Mouse (Mus musculus): ENCODE results near the gene Cldn15.
A peak's percentile ranks its signal among the peaks of the same experiment; 100 is the strongest.
"Not testable (repeated sequence)": the region's sequence is repeated elsewhere in the genome, so short reads cannot be mapped to it uniquely, and the experiment has no call there.

Gene Cldn15

DNA sequence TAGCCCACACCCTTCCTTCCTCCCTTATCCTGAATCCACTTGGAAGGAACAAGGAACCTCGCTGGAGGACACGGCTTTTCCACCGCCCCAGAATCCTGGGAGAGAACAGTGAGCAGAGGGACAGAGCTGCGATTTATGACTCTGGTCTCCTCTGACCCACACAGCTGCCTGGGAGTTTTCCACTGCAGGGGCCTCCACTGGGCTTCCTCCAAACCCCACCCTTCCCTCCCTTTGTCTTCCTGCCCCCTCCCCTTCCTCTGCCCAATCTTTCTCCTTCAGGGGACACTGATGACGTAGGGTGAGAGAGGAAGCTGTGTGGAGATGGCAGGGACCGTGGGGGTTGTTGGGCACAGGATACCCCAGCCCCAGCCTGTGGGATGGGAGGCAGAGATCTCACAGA, at the start of gene Cldn15:
Gene Cldn15, plus strand, starts transcription at position 286 of the 400 bp plus-strand sequence.
- DNase-seq (ENCODE audit: low read depth): no peak

DNA sequence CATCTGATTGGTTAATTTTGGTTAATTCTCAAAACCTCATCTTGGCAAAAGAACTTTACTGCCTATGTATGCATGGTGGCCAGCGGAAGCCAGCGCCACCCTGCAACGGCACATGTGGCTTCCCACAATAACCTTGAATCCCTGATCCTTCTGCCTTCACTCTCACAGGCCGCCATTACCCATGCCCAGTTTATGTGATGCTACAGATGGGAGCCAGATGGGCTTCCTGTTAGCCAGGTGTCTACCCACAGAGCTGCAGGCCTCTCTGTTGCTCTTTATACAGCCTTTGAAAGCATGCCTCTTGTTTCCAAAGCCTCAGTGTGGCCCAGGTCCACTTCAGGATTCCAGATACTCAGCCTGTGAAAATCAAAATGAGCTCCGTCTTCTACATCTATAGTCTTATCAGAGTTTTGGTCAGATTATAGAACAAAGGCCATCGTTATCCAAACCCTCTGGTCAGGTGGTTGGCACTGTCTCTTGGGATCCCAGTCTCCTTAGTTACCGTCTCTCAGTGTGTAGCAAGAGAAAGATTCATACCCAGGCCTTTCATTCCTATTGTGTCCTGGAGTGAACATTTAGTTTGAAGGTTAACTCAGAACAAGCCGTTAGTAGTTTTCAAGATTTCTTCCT, 48.7 kb upstream of the Cldn15 start:
- DNase-seq (ENCODE audit: low read depth): no peak

DNA sequence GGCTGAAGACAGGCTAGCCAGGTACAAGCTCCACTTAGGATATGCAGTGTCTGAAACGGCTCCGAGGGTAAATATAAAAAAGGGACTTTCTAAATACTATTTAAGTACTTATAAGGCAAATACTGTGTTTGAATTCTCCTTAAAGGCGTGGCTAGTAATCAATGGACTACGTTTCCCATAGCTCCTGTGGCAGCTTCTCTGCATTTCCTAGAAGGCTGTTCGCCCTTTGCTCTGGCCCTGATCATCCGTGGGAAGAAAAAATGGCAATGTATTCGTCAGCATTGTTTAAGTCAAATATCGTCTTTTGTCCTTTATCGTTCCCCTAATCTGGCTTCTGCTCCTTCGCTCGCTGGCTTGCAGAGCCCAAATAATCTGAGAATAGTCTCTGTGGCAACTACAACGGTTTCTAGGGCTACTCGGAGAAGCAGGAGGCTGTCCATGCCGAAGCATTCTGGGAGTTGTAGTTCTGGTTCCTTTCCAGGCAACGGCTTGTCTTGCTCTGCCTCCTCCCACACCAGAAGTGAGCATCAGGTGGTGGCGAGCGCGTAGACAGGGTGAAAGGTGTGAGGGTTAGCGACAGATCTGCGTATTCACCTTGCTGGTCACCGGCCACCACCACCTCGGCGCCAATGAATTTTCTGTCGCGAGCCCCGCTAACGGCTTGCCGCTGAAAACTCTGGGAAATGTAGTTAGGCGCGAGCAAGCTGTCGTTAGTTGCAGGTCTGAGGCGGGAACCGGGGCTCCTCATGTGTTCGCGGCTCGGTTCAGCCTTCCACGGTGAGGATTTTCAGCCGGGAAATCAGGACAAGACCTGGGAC, 47.6 kb upstream of the Cldn15 start:
- peak; percentile 92 for DNase-seq (ENCODE audit: low read depth)

DNA sequence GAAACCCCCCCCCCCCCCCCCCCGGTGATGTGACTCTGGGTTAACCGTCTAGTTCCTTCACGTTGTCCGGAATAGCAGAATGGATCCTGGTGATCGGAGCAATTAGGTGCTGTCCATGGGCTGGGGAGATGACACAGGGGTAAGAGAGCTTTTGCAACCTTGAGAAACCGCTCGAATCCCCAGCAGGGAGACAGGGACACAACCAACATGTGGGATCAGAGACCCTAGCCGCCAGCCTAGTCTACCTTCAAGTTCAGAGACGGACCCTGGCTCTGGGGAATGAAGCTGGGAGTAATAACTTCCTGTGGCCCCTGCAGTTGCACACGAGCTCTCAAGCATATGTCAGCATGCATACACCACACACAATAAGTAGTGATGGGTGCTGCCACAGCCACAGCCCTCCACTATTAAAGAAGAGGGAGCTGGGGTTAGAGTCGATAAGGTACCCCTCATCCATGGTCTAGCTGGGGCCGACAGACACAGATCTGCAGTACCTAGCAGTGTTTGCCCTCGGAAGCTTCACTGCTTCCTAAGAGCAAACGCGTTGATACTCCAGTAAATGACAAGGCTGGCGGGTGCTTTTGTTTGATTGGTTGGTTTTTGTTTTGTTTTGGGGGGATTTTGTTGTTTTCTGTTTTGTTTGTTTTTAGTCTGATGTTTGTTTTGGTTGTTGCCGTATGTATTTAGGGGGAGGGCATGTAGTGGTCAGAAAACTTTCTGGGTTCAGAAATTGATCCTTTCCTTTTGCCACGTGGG, 46.7 kb upstream of the Cldn15 start:
- peak; percentile 37 for DNase-seq (ENCODE audit: low read depth)

DNA sequence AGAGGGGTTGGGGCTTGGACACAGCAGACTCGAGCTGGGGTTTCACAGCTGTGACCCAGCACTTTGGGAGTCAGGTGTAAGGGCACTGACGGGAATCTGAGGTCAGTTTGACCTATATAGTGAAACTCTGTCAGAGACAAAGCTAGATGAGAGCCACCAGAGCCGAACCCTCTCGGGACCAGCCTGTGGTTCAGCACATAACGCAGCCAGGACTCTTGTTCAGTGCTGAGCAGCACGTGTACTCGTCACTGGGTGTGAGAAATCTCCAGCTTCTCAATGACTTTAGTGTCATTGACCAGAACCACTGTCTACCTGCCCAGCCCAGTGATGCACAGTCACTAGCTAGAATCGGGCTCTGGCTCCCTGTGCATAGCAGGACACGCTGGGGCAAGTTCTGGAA, 43.6 kb upstream of the Cldn15 start:
- DNase-seq (ENCODE audit: low read depth): no peak

DNA sequence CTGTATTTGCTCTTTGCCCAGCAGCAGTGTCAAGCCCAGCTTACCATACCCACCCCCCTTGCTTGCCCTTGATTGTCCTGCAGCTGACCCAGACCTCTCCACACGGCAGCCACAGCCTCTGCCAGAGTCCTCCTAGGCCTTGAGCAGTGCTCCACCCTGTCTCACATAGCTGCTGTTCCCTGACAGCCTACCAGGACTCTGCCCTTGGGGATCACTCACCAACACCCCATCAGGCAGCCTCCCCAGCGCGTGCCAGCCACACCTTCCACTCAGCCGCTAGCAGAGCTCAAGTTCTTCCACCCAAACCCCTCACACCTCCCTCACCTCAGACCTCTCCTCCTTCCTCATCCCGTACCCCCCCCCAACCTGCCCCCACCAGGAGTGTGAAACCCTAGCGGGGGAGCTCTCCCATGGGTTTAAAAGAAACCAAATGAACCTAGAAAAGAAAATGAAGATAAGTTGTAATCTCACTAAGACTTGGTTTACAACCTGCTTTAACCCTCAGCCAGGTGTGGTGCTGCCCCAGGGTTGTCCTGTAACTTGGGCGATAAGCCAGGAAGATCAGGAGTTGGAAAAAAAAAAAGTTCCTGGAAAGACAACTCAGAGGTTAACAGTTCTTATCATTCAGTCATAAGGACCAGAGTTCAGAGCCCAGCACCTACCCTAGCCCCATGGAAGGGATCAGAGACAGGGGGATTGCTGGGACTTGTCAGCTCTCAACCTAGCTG, 42.5 kb upstream of the Cldn15 start:
- no peak for DNase-seq (ENCODE audit: low read depth)

DNA sequence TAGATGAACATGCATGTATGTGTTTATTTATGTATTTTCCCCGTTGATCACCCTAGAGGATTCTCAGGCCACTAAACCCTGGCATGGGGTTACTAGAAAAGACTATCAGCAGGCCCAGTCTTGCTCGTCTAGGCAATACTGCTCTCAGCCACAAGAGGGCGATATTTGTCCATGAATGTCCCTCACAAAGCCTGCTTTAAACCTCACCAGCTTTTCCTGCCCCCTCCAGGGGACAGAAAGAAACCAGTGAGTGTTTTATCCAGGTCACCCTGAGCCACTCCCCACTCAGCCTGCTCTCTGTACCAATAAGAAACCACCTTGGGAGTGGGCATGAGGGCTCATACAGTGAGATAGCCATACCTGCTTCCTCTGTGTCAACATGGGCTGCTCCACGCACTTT, 37.3 kb upstream of the Cldn15 start:
- DNase-seq (ENCODE audit: low read depth): peak; percentile 90

DNA sequence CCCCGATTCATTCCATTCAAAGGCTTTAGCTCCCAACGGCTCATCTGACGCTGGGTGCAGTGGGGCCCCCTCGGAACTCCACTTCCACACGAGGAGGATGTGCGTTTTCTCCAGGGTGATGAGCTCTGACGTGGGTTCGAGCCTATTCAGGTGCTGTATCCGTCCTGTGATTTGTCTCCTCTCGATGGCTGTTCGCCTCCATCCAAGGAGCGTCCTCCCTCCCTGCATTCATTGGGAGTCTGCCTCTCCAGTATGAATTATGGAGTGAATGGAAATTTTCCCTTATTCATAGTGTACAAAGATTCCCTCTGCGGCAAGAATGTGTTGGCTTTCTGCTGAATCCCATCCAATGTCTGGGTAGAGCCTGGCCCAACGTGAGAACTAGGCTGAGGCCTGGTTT, 34.5 kb upstream of the Cldn15 start:
- no peak for DNase-seq (ENCODE audit: low read depth)

DNA sequence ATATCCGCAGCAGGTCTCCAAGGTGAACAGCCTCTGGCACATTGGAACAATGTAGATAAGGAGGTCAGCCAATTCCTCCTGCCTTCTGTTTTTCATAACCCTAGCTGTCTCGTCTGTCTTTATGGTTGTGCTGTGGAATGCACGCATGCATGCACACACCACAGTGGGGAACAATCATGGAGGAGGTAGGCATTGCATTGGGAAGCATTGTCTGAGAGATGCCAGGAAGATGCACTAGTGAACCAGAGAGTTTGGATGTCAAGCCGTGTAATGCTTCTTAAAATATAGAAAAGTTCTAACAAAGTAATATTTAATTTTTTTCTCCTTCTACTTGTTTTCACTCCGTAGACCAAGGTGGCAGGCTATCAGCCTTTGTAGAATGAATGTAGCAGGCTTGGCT, 33.5 kb upstream of the Cldn15 start:
- DNase-seq (ENCODE audit: low read depth): no peak

DNA sequence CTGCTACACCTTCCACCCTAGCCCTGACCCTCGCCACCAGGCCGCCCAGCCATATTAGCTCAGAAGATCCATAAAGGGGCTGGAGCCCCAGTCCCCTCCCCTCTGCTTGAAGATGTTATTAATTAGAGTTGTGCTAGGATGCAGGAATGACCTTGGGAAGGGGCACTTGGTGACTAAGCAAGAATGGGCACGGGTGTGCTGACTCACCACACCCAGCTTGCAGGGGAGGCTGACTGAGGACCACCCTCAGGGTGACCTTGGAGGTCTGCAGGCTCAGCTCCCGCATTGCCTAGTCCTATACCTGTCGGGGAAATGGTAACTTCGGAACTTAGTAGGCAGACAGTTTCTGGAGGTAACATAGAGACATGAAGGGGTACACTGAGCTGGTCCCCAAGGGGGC, 32.5 kb upstream of the Cldn15 start:
- DNase-seq (ENCODE audit: low read depth): no peak

DNA sequence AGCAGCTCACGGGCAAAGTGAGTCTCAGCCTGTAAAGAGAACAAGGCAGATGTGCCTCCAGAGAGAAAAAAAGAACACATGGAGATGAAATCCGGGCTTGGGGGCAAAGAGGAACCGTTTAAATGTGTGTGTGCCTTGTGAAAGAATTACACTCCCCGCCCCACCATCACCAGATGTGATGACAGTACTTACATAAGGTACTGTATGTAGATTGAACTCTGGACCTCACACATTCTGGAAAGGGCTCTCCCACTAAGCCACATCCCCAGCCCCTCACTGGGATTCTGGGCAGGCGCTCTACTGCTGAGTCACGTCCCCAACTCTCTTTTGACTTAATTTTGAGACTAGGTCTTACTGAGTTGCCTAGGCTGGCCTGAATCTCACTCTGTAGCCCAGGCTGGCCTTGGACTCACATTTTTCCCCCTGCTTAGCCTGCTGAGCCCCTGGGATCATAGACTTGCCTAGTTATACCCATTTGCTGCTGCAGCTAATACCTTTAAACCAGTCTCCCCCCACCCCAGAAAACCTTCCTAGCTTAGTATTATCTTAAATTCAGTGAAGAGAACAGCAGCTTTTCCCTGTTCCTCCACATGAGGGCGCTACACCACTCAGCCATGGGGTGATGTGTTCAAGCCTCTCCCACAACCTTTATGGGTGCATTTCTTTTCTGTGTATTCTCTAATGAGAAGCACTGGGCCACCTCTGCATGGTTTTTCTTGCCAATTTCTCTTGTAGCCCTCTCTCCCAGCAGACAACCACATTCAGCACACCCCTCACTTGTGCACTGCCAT, 30.3 kb upstream of the Cldn15 start:
- peak; percentile 48 for DNase-seq (ENCODE audit: low read depth)

DNA sequence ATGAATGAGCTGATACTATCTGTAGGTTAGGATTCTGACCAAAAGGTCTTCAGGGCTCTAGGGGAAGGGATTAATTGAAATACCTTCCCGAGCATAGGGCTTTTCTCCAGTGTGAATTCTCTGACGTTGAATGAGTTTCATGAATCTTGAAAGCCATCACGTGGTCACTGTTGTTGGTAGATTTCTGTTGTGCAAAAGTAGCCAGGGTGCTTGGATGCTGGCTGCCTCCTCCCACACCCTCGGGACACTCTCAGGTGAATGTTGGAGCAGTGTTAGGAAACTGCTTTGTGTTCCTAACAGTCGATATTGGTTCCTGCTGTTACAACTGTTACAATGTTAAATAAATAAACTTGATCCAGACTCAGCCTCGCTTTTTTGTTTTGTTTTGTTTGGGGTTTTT, 29.7 kb upstream of the Cldn15 start:
- DNase-seq (ENCODE audit: low read depth): no peak

DNA sequence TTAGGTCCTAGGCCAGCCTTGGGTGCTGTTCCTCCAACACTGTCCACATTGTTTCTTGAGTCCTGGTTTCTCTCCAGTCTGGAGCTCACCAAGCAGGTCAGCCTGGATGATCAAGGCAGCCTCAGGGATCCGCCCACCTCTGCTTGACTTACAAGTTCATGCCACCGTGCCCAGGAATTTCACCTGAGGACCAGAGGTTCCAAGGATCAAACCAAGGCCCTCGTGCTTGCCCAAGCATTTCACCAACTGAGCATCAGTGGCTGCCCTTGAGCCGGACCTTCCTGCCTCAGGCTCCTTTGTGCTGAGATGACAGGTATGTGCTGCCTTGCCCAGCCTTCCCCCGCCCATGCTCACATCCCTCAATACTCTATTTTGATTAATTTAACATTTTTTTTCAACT, 28.8 kb upstream of the Cldn15 start:
- no peak for DNase-seq (ENCODE audit: low read depth)

DNA sequence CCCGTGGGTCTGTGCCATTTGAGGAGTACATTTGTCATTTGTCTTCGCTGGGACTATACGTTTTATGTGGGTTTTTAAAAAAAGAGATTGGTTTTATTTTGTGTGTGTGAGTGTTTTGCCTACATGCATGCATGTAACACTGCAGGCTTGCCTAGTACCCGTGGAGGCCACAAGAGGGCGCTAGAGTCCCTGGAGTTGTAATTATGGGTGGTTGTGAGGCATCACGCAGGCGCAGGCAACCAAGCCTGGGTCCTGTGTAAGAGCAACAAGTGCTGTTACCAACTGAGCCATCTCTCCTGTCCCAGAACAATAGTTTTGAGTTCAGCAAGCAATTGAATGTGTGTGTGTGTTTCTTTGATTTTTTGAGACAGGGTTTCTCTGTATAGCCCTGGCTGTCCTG, 27.1 kb upstream of the Cldn15 start:
- peak; percentile 57 for DNase-seq (ENCODE audit: low read depth)

DNA sequence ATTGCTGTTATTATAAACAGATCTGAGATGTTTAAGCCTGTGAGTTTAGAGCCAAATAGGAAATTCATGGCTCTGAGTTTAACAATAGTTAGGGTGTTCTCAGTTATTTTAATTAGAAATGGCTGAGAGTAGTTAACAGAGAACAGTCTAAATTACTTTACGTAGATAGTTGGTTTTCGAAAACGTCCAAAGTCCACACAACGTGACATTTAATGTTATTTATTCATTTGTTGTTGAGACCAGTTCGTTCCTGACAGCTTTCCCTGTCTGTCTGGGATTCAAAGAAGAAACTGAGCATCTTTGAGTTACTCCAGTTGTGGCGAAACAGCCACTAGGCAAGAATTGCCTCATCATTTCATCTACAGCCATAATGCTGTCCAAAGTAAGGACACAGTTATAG, 26.4 kb upstream of the Cldn15 start:
- DNase-seq (ENCODE audit: low read depth): not testable (repeated sequence)

DNA sequence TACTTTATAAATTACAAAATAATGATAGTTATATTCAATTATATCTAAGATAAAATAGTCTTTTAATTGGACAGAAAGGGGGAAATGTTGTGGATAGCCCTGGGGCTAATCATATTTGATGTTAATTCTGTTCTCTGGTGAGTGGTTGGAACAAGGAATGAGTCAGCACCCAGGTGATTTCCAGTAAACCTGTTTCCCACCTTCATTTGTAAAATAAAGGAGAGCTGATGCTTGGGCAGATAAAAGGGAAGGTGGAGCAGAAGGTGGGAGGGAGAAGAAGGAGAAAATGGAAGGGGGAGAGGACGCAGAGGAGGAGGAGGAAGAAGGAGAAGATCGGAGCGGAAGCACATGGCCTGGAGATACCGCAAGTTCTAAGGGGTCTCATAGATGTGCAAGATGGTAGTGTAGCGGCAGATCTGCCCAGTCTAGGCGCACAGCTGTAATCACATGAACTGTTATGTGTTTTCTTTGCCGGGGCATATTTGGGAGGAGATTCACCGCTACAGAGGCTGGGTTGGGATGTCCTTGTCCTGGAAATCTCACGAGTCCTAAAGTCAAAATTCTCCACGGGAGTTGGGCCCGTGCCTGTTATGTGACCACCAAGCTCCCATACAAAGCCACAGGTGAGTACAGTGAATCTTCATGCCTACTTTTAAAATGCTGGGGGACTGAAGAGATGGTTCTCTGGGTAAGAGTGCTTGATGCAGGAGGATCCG, 25.4 kb upstream of the Cldn15 start:
- DNase-seq (ENCODE audit: low read depth): no peak

DNA sequence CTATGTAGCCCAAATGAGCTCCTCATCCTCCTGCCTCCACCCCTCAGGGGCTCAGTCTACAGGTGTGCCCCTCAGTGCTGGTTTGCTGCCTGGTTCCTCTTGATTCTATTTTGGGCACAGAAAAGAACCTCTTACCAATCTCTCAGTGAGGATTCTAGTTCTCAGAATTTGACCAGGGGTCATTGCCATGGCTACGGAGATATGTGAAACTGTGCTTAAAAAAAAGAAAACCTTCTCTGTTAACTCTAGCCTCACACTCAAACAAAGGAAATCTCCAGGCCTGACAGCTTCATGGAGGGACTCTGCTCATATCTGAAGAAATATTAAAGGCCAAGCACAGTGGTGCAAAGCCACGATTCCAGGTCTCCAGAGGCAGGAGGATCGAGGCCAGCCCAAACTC, 23.6 kb upstream of the Cldn15 start:
- no peak for DNase-seq (ENCODE audit: low read depth)

DNA sequence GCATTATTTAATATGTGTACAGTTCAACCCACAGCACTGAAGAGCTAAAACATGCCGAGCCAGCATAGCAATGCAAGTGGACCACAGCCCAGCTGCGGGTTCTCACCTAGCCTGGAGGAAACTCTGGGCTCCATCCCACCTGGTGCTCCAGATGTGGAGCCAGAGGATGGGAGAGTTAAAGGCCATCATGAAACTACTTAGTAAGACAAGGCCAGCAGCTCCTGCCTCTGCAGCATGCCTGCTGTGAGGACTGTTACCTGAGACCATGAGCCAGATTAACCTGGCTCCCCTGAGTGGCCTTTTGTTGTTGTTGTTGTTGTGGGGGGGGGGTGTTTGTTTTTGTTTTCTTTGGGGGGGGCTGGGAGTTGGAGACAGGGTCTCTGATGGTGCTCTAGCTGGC, 23.0 kb upstream of the Cldn15 start:
- no peak for DNase-seq (ENCODE audit: low read depth)

DNA sequence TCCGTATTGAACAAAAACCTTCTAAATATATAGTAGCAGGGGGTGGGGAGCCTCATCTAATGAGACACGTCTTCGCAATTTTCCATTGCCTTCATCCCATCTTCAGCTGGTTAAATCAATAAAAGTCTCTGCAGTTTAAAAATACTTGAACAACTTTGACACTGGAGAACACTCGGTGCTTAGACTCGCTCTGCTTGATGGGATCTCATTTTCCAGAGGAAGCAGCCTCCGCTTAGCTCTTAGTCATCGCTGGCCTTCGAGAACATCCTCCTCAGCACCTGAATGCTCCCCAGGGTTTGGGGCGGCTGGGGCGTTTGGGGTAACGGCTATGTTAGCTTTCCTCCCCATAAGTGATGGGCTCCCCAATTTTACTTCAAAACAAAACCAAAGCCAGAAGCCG, 21.3 kb upstream of the Cldn15 start:
- DNase-seq (ENCODE audit: low read depth): no peak

DNA sequence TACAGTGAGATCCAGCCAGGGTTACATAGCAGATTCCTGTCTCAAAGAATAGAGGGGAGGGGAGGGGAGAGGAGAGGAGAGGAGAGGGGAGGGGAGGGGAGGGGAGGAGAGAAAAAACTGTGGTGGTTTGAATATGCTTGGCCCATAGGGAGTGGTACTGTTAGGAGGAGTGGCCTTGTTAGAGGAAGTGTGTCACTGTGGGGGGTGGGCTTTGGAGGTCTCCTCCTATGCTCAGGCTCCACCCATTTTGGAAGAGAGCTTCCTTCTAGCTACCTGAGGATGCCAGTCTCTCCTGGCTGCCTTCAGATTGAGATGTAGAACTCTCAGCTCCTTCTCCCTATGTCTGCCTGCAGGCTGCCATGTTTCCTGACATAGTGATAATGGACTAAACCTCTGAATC, 18.5 kb upstream of the Cldn15 start:
- DNase-seq (ENCODE audit: low read depth): no peak

All from induced T-regulatory cell, adult 2 months (primary cell).